ENCODE assay signal across 8 mouse cellular contexts in the genomic region with DNA sequence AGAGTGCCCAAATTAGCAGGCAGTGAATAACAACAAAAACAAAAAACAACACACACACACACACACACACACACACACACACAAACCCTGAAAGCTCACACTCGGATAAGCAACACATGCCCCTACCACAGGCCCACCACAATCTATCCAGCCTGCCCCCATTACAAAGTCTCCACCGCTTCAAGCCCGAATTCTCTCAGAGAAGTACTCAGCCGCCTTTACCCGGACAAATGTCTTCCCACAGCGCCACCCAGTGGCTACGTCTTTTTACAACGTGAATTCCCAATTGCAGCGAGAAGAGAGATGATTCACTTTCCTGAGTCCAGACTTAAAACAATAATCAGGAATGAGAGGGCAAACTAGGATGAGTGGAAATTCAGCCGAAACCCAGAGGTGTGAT. TPM values are rescaled to one million over a fixed set of nuclear protein-coding genes. Genes with fewer than 3 reads are reported as not detected.
A peak's percentile ranks its signal among the peaks of the same experiment; 100 is the strongest.
DNase-seq lines count a peak whose midpoint lies in the region; ATAC-seq and TF ChIP-seq lines count a peak whose summit lies in the region.

No protein-coding gene starts in this region.

- no peaks in the 10 kb centered on the region for H3K36me3 ChIP-seq in E14TG2a.4 (ENCODE audit: insufficient read depth, low read length)
- no peaks in the 10 kb centered on the region for H3K36me3 ChIP-seq in forebrain, embryonic 11.5 days (ENCODE audit: control insufficient read depth, insufficient read depth, low read length)

- no peaks in the 10 kb centered on the region for H3K9me3 ChIP-seq in E14TG2a.4 (ENCODE audit: low read length)
- no peaks in the 10 kb centered on the region for H3K9me3 ChIP-seq in forebrain, embryonic 11.5 days (ENCODE audit: control insufficient read depth, low read length)

- peaks cover 33% of the 10 kb centered on the region for H3K4me1 ChIP-seq in E14TG2a.4 (replicated peaks; ENCODE audit: low read depth, low read length)
- H3K4me1 ChIP-seq in forebrain, embryonic 11.5 days (replicated peaks; ENCODE audit: control insufficient read depth, insufficient read depth, low read length) = peaks cover 12% of the 10 kb centered on the region; the same call in 1 of the 2 replicates

- peak; percentile 64; the same call in 1 of the 2 replicates for ATAC-seq in forebrain, embryonic 11.5 days (replicated peaks; ENCODE audit: low FRiP score)
- ATAC-seq in hematopoietic stem cell, adult 5-6 weeks (replicated peaks in 1 of 2; ENCODE audit: insufficient read depth in 1 of 2, low FRiP score in 2 of 2, low TSS enrichment in 1 of 2, low read depth in 1 of 2, poor library complexity in 2 of 2, severe bottlenecking in 2 of 2) = peak; percentile 49 to 71; a peak in 2 of 4 replicates

- H3K4me3 ChIP-seq in E14TG2a.4 (replicated peaks; ENCODE audit: low read length) = no peak overlapping the region
- H3K4me3 ChIP-seq in forebrain, embryonic 11.5 days (ENCODE audit: low read depth, low read length) = no peak overlapping the region

- no peak overlapping the region for H3K4me2 ChIP-seq in forebrain, embryonic 11.5 days (ENCODE audit: low read depth, low read length, severe bottlenecking)

- 3% methylated on average over 10 of the region's 10 CpGs for WGBS in forebrain, embryonic 11.5 days

- peak; percentile 90 for DNase-seq in brain, embryonic 14.5 days (ENCODE audit: low read depth)
- peak; percentile 90 for DNase-seq in forebrain, embryonic 11.5 days (ENCODE audit: low spot score)
- peak; percentile 70 to 92 for DNase-seq in layer of hippocampus, adult 18-20 months (ENCODE audit: low spot score in 2 of 2)
- DNase-seq in lung, postnatal 14 days = peak; percentile 91
- DNase-seq in retina, postnatal 1 day = peak; percentile 88
- DNase-seq in thymus, postnatal 36 days = peak; percentile 59 to 74

- no peak for TF ChIP-seq POLR2A in brain, embryonic 14.5 days (IDR thresholded peaks at IDR 0.05; ENCODE audit: borderline replicate concordance, extremely low read depth, insufficient read depth, insufficient read length, poor library complexity, severe bottlenecking)

- peak; percentile 63 for TF ChIP-seq CTCF in E14TG2a.4 (conservative IDR thresholded peaks at IDR 0.05; ENCODE audit: low read length)
- peak; percentile 88 for TF ChIP-seq CTCF in brain, embryonic 14.5 days (IDR thresholded peaks at IDR 0.05; ENCODE audit: borderline replicate concordance, extremely low read depth, insufficient read depth, insufficient read length)

- H3K9ac ChIP-seq in forebrain, embryonic 11.5 days (ENCODE audit: low read length) = no peak overlapping the region

- H3K27me3 ChIP-seq in E14TG2a.4 (ENCODE audit: insufficient read depth, low read length) = no peaks in the 10 kb centered on the region
- no peaks in the 10 kb centered on the region for H3K27me3 ChIP-seq in forebrain, embryonic 11.5 days (ENCODE audit: control insufficient read depth, insufficient read depth, low read length)

- H3K27ac ChIP-seq in forebrain, embryonic 11.5 days (ENCODE audit: low read depth, low read length) = no peak overlapping the region

RNA-seq across cellular contexts. Expression of gene Nuak1, which starts 10.3 kb away (rescaled TPM):
- 52.9 and 54.8 TPM in 2 replicates for polyA plus RNA-seq in brain, embryonic 14.5 days (2012; rRNA removed)
- polyA plus RNA-seq in forebrain, embryonic 11.5 days (2014; fragmentation: Nextera tagmentation; extraction: Ambion mirVana) = 2.9 and 3.6 TPM in 2 replicates
- 0.40 and 1.1 TPM in 2 replicates for total RNA-seq in hematopoietic stem cell, adult 5-6 weeks (2017)
- 10 to 100 TPM; 62.7 to 66.4 TPM for total RNA-seq in layer of hippocampus, adult 18-20 months (2021)

Comparison
In these comparisons a context has a peak if more than half of its experiments do, and no peak if none do; other contexts are left out.
1. RNA of gene Nuak1, which starts 10.3 kb away (total RNA-seq): 62.7 to 66.4 TPM in layer of hippocampus, adult 18-20 months; 0.40 to 1.1 TPM in hematopoietic stem cell, adult 5-6 weeks; every median in the first group is over 10 times any median in the second.
2. Peak in every context shown above with its lines, with median percentiles within 50 percentile points of each other: DNase-seq.